Mouse (Mus musculus): Measurements from ENCODE around the gene Pex16. TPM values are rescaled to one million over a fixed set of nuclear protein-coding genes. Genes with fewer than 3 reads are reported as not detected.

The Pex16 gene
- polyA plus RNA-seq, 1 experiment = 21.0 TPM

- TF ChIP-seq MYOD1 (IDR thresholded peaks at IDR 0.05; ENCODE audit: control insufficient read depth, insufficient read length, low read depth) (no peak), MYOG (IDR thresholded peaks at IDR 0.05; ENCODE audit: control insufficient read depth, extremely low read depth, insufficient read length) (no peak), CTCF (IDR thresholded peaks at IDR 0.05; ENCODE audit: control insufficient read depth, insufficient read depth, insufficient read length) (no peak), MAX (IDR thresholded peaks at IDR 0.05) (no peak), FOSL1 (IDR thresholded peaks at IDR 0.05; ENCODE audit: insufficient read depth, low read length, poor library complexity, severe bottlenecking) (no peak), USF1 (IDR thresholded peaks at IDR 0.05; ENCODE audit: low read depth) (no peak), CEBPB (IDR thresholded peaks at IDR 0.05; ENCODE audit: low read depth) (no peak)
- Histone ChIP-seq H3K79me2 (ENCODE audit: control insufficient read depth, insufficient read depth) (no peaks in the 10 kb centered on the region), H3K4me3 (ENCODE audit: insufficient read depth, poor library complexity, severe bottlenecking) (no peak overlapping the region), H3K27me3 (ENCODE audit: control insufficient read depth, insufficient read depth, insufficient read length) (no peaks in the 10 kb centered on the region), H3K36me3 (ENCODE audit: control insufficient read depth, insufficient read depth) (peaks cover 22% of the 10 kb centered on the region), H3ac (ENCODE audit: control insufficient read depth, insufficient read length, low read depth) (no peak overlapping the region), H3K79me3 (ENCODE audit: low read depth) (no peaks in the 10 kb centered on the region)
These were observed 43.1 kb upstream of the Pex16 start for GRCm38 (mm10) chr2:92331410-92331809.

GRCm38 (mm10) chr2:92331871-92332270 is 42.6 kb upstream of the Pex16 start:
- Histone ChIP-seq H3K27me3 (ENCODE audit: control insufficient read depth, insufficient read depth, insufficient read length) (no peaks in the 10 kb centered on the region), H3K36me3 (ENCODE audit: control insufficient read depth, insufficient read depth) (peaks cover 22% of the 10 kb centered on the region)

GRCm38 (mm10) chr2:92342418-92342817 is 32.1 kb upstream of the Pex16 start:
- H3ac ChIP-seq (ENCODE audit: control insufficient read depth, insufficient read length, low read depth) = no peak overlapping the region
- H3K27me3 ChIP-seq (ENCODE audit: control insufficient read depth, insufficient read depth, insufficient read length) = no peaks in the 10 kb centered on the region
- no peak overlapping the region for H3K4me3 ChIP-seq (ENCODE audit: insufficient read depth, poor library complexity, severe bottlenecking)
- no peaks in the 10 kb centered on the region for H3K79me2 ChIP-seq (ENCODE audit: control insufficient read depth, insufficient read depth)
- no peak for TF ChIP-seq MAX (IDR thresholded peaks at IDR 0.05)
- TF ChIP-seq MYOG (IDR thresholded peaks at IDR 0.05; ENCODE audit: control insufficient read depth, extremely low read depth, insufficient read length) = no peak
- TF ChIP-seq MYOD1 (IDR thresholded peaks at IDR 0.05; ENCODE audit: control insufficient read depth, insufficient read length, low read depth) = no peak
- no peak for TF ChIP-seq FOSL1 (IDR thresholded peaks at IDR 0.05; ENCODE audit: insufficient read depth, low read length, poor library complexity, severe bottlenecking)
- TF ChIP-seq USF1 (IDR thresholded peaks at IDR 0.05; ENCODE audit: low read depth) = no peak
- no peak for TF ChIP-seq CEBPB (IDR thresholded peaks at IDR 0.05; ENCODE audit: low read depth)
- TF ChIP-seq CTCF (IDR thresholded peaks at IDR 0.05; ENCODE audit: control insufficient read depth, insufficient read depth, insufficient read length) = no peak
- H3K36me3 ChIP-seq (ENCODE audit: control insufficient read depth, insufficient read depth) = peaks cover 3% of the 10 kb centered on the region
- H3K79me3 ChIP-seq (ENCODE audit: low read depth) = no peaks in the 10 kb centered on the region

More at GRCm38 (mm10) chr2:92331871-92332270, 42.6 kb upstream of the Pex16 start:
- TF ChIP-seq MYOG (IDR thresholded peaks at IDR 0.05; ENCODE audit: control insufficient read depth, extremely low read depth, insufficient read length) (no peak), USF1 (IDR thresholded peaks at IDR 0.05; ENCODE audit: low read depth) (no peak), CEBPB (IDR thresholded peaks at IDR 0.05; ENCODE audit: low read depth) (no peak), MAX (IDR thresholded peaks at IDR 0.05) (no peak), CTCF (IDR thresholded peaks at IDR 0.05; ENCODE audit: control insufficient read depth, insufficient read depth, insufficient read length) (no peak), MYOD1 (IDR thresholded peaks at IDR 0.05; ENCODE audit: control insufficient read depth, insufficient read length, low read depth) (no peak), FOSL1 (IDR thresholded peaks at IDR 0.05; ENCODE audit: insufficient read depth, low read length, poor library complexity, severe bottlenecking) (no peak)
- no peak overlapping the region for H3ac ChIP-seq (ENCODE audit: control insufficient read depth, insufficient read length, low read depth)
- H3K4me3 ChIP-seq (ENCODE audit: insufficient read depth, poor library complexity, severe bottlenecking) = no peak overlapping the region
- H3K79me3 ChIP-seq (ENCODE audit: low read depth) = no peaks in the 10 kb centered on the region
- H3K79me2 ChIP-seq (ENCODE audit: control insufficient read depth, insufficient read depth) = no peaks in the 10 kb centered on the region

- TF ChIP-seq FOSL1 (IDR thresholded peaks at IDR 0.05; ENCODE audit: insufficient read depth, low read length, poor library complexity, severe bottlenecking) (no peak), MYOD1 (IDR thresholded peaks at IDR 0.05; ENCODE audit: control insufficient read depth, insufficient read length, low read depth) (no peak), MAX (IDR thresholded peaks at IDR 0.05) (no peak), CEBPB (IDR thresholded peaks at IDR 0.05; ENCODE audit: low read depth) (no peak), CTCF (IDR thresholded peaks at IDR 0.05; ENCODE audit: control insufficient read depth, insufficient read depth, insufficient read length) (no peak), MYOG (IDR thresholded peaks at IDR 0.05; ENCODE audit: control insufficient read depth, extremely low read depth, insufficient read length) (no peak), USF1 (IDR thresholded peaks at IDR 0.05; ENCODE audit: low read depth) (no peak)
- Histone ChIP-seq H3K4me3 (ENCODE audit: insufficient read depth, poor library complexity, severe bottlenecking) (no peak overlapping the region), H3ac (ENCODE audit: control insufficient read depth, insufficient read length, low read depth) (no peak overlapping the region), H3K36me3 (ENCODE audit: control insufficient read depth, insufficient read depth) (peaks cover 10% of the 10 kb centered on the region), H3K79me2 (ENCODE audit: control insufficient read depth, insufficient read depth) (no peaks in the 10 kb centered on the region), H3K79me3 (ENCODE audit: low read depth) (no peaks in the 10 kb centered on the region), H3K27me3 (ENCODE audit: control insufficient read depth, insufficient read depth, insufficient read length) (no peaks in the 10 kb centered on the region)
These were observed 27.3 kb upstream of the Pex16 start for GRCm38 (mm10) chr2:92347191-92347590.

- Histone ChIP-seq H3K4me3 (ENCODE audit: insufficient read depth, poor library complexity, severe bottlenecking) (no peak overlapping the region), H3K79me2 (ENCODE audit: control insufficient read depth, insufficient read depth) (no peaks in the 10 kb centered on the region), H3K36me3 (ENCODE audit: control insufficient read depth, insufficient read depth) (peaks cover 10% of the 10 kb centered on the region), H3ac (ENCODE audit: control insufficient read depth, insufficient read length, low read depth) (no peak overlapping the region), H3K27me3 (ENCODE audit: control insufficient read depth, insufficient read depth, insufficient read length) (no peaks in the 10 kb centered on the region), H3K79me3 (ENCODE audit: low read depth) (no peaks in the 10 kb centered on the region)
- TF ChIP-seq MYOD1 (IDR thresholded peaks at IDR 0.05; ENCODE audit: control insufficient read depth, insufficient read length, low read depth) (no peak), MYOG (IDR thresholded peaks at IDR 0.05; ENCODE audit: control insufficient read depth, extremely low read depth, insufficient read length) (no peak), FOSL1 (IDR thresholded peaks at IDR 0.05; ENCODE audit: insufficient read depth, low read length, poor library complexity, severe bottlenecking) (no peak), CTCF (IDR thresholded peaks at IDR 0.05; ENCODE audit: control insufficient read depth, insufficient read depth, insufficient read length) (no peak), USF1 (IDR thresholded peaks at IDR 0.05; ENCODE audit: low read depth) (no peak), MAX (IDR thresholded peaks at IDR 0.05) (no peak), CEBPB (IDR thresholded peaks at IDR 0.05; ENCODE audit: low read depth) (no peak)
These were observed 24.7 kb upstream of the Pex16 start for GRCm38 (mm10) chr2:92349589-92350425.

Measured in C2C12 (cell line).